Mouse (Mus musculus) stomach, postnatal 0 days (tissue): ENCODE data around the gene Cep89. TPM values are rescaled to one million over a fixed set of nuclear protein-coding genes. Genes with fewer than 3 reads are reported as not detected.

Experiments
- ATAC-seq: fragments of 200-750 bp; cut with Nextera tagmentation; 2 replicates; pipeline ENCODE4 v1.8.0; 2017; ENCODE audit not compliant: low FRiP score, low TSS enrichment
- DNase-seq: peaks from one replicate; pipeline ENCODE4 v3.0.0-alpha.2; 2016; ENCODE audit warnings: low spot score
- H3K27ac ChIP-seq: fragments of 300-500 bp; sonication (generic); replicated peaks from 2 replicates; pipeline ENCODE4 v1.5.1; 2014; ENCODE audit warnings: mild to moderate bottlenecking, control low read depth
- H3K27me3 ChIP-seq: fragments of 300-500 bp; sonication (generic); 2 replicates; pipeline ENCODE4 v1.6.1; 2014; ENCODE audit warnings: low read length; ENCODE audit not compliant: control insufficient read depth, insufficient read depth
- H3K36me3 ChIP-seq: fragments of 300-500 bp; sonication (generic); 2 replicates; pipeline ENCODE4 v1.6.1; 2014; ENCODE audit warnings: low read length, mixed read lengths; ENCODE audit not compliant: control insufficient read depth, insufficient read depth
- H3K4me1 ChIP-seq: fragments of 300-500 bp; sonication (generic); replicated peaks from 2 replicates; pipeline ENCODE4 v1.6.1; 2014; ENCODE audit warnings: antibody characterized with exemption; ENCODE audit not compliant: control insufficient read depth, insufficient read depth
- H3K4me2 ChIP-seq: fragments of 300-500 bp; sonication (generic); replicated peaks from 2 replicates; pipeline ENCODE4 v1.6.1; 2014; ENCODE audit warnings: low read depth, mild to moderate bottlenecking, control low read depth, moderate library complexity
- H3K4me3 ChIP-seq: fragments of 300-500 bp; sonication (generic); 2 replicates; pipeline ENCODE4 v1.5.1; 2014; ENCODE audit warnings: low read depth, low read length, control low read depth
- H3K9ac ChIP-seq: fragments of 300-500 bp; sonication (generic); 2 replicates; pipeline ENCODE4 v1.6.1; 2014; ENCODE audit warnings: mild to moderate bottlenecking, low read length, control low read depth, mixed read lengths
- H3K9me3 ChIP-seq: fragments of 300-500 bp; sonication (generic); 2 replicates; pipeline ENCODE4 v1.6.1; 2016; ENCODE audit warnings: low read length; ENCODE audit not compliant: control insufficient read depth
- CTCF ChIP-seq: IDR thresholded peaks from 2 replicates; pipeline ENCODE4 v1.5.1; 2016; ENCODE audit warnings: antibody characterized with exemption, low read depth, mild to moderate bottlenecking, moderate library complexity
- EP300 ChIP-seq: optimal IDR thresholded peaks from 2 replicates; pipeline ENCODE3; 2016; ENCODE audit warnings: antibody characterized with exemption
- WGBS: fragments of 180-500 bp; shearing (Covaris S2); extraction: QIAGEN DNeasy Blood & Tissue Kit; methylation state at CpG from one replicate; pipeline ENCODE4 v1.1.7; 2014; 5-methylcytosine and 5-hydroxymethylcytosine counted together
- polyA plus RNA-seq: library from polyadenylated mRNA; unstranded; fragments of >200 nt; fragmentation: Nextera tagmentation; extraction: Ambion mirVana; gene quantifications from 2 replicates; pipeline ENCODE4 v1.2.1, GENCODE M21; 2015

The Cep89 gene
- polyA plus RNA-seq, 1 experiment from 2014 or later = 11.7 TPM

DNA sequence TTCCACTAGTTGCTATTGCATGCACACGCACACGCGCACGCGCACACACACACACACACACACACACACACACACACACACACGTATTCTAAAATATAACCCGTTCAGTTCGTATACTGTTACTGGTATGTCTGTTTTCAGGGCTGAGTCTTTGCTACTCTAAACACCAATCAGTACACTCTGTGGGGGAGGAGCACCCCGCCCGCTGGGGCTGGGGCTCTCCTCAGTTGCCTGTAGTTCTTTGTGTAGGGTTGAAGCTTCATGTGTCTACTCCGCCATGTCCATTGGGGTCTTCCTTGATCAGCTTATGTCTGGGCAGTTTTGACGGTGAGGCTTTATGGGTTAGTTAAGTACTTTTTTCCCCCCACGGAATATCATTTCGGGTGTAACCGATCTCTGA, 43.5 kb upstream of the Cep89 start:
- Histone ChIP-seq H3K9ac (no peak overlapping the region), H3K36me3 (no peaks in the 10 kb centered on the region), H3K27ac (no peak overlapping the region), H3K4me2 (no peak overlapping the region), H3K4me3 (no peak overlapping the region), H3K9me3 (no peaks in the 10 kb centered on the region), H3K4me1 (no peaks in the 10 kb centered on the region), H3K27me3 (no peaks in the 10 kb centered on the region)
- DNase-seq (no peak), ATAC-seq (no peak)
- WGBS = 91% methylated on average over 15 of the region's 15 CpGs
- TF ChIP-seq EP300 = no peak
- TF ChIP-seq CTCF = no peak

DNA sequence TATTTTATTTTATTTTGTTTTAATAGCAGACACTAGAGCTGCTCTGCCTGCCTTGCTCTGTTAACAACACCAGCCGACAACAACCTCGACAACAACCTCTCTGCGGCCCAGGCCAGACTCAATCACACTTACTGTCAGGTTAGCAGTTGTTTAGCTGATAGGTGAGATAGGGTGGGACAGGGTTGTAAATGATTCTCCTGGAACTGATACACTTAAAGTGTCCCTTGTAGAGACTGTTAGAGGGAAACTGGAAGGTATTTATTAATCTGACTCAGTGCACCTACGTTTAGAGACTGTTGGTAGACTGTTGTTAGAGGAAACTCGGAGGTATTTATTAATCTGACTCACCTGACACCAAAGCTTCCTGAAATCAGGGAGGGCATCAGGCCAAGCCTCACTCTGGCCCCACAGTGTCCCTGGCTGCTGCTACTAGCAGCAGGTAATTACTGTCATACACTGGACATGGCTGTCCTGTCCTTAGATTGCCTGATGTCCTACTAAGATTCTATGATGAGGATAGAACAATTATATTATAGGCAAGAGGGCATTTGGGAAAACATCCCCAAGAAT, 41.4 kb upstream of the Cep89 start:
- TF ChIP-seq EP300 (no peak), CTCF (no peak)
- 44% methylated on average over 5 of the region's 5 CpGs for WGBS
- Histone ChIP-seq H3K4me1 (no peaks in the 10 kb centered on the region), H3K4me3 (no peak overlapping the region), H3K4me2 (no peak overlapping the region), H3K27ac (peak overlapping the region; percentile 53; the same call in 1 of the 2 replicates), H3K9me3 (no peaks in the 10 kb centered on the region), H3K9ac (no peak overlapping the region), H3K36me3 (no peaks in the 10 kb centered on the region), H3K27me3 (no peaks in the 10 kb centered on the region)
- DNase-seq (no peak), ATAC-seq (peak; percentile 68)

DNA sequence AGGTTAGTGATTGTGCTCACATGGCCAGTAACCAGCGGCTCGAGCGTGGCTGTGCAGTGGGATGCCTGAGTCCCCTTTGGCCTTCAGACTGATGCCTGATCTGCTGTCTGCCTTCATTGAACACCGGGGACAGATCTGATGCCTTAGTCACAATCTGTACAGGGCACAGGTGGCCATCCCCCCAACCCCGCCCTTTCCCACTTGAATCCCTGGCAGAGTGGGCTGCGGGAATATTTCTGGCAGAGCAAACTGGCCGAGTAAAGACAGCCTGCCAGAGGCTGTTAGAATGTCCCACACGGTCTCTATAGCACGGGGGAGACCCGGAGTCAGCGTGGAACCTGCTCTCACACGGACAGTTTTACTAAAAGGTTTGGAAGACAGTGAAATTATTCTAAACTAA, 39.2 kb upstream of the Cep89 start:
- no peaks in the 10 kb centered on the region for H3K27me3 ChIP-seq
- no peak overlapping the region for H3K9ac ChIP-seq
- TF ChIP-seq EP300 (no peak), CTCF (no peak)
- H3K4me3 ChIP-seq = no peak overlapping the region
- ATAC-seq = no peak
- WGBS = 80% methylated on average over 12 of the region's 12 CpGs
- H3K4me1 ChIP-seq = no peaks in the 10 kb centered on the region
- H3K36me3 ChIP-seq = no peaks in the 10 kb centered on the region
- no peak overlapping the region for H3K4me2 ChIP-seq
- H3K27ac ChIP-seq = no peak overlapping the region
- no peaks in the 10 kb centered on the region for H3K9me3 ChIP-seq
- DNase-seq = no peak

DNA sequence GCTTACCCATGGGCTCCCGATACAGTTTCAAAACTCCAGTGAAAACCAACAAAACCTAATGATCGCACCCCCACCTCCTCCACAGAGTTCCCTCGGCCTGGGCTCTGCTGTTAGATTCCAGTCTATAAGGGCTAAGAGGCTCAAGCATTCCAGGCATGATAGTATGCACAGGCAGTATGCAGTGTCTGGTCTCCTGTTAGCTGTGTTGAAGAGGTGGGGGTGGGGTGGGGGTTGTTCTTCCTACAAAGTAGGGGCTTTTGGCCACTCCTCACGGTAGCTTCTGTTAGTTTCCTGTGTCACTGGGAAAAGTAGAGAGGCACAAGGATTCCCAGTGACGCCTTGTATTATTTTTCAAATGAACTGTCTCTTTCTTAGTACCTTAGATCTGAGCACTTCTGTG, 34.6 kb upstream of the Cep89 start:
- Histone ChIP-seq H3K27me3 (no peaks in the 10 kb centered on the region), H3K36me3 (no peaks in the 10 kb centered on the region), H3K9ac (no peak overlapping the region), H3K27ac (0 out of 2 replicates have a peak overlapping the region, but pooled peaks have one; percentile 13), H3K4me3 (no peak overlapping the region), H3K9me3 (no peaks in the 10 kb centered on the region), H3K4me2 (no peak overlapping the region), H3K4me1 (no peaks in the 10 kb centered on the region)
- ATAC-seq (no peak), DNase-seq (no peak)
- 57% methylated on average over 5 of the region's 5 CpGs for WGBS
- no peak for TF ChIP-seq EP300
- TF ChIP-seq CTCF = no peak

DNA sequence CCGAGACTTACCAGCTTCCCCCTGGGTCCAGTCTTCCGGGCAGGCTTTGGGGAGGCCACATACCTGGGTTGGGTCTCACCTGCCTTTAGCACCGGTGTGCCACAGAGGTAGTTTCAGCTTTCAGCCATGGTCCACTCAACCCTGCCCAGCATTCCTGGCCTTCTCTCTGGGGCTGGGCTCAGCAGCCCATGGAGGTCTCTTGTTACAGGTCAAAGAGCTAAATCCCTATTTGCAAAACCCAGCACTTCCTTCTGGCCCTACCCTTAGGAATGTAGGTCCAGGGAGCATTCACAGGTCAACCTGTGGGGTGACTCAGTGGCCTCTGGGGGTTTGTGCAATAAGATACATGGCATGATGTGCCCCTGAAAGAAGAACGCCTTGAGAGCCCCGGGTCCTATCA, 34.0 kb upstream of the Cep89 start:
- 48% methylated on average over 5 of the region's 5 CpGs for WGBS

DNA sequence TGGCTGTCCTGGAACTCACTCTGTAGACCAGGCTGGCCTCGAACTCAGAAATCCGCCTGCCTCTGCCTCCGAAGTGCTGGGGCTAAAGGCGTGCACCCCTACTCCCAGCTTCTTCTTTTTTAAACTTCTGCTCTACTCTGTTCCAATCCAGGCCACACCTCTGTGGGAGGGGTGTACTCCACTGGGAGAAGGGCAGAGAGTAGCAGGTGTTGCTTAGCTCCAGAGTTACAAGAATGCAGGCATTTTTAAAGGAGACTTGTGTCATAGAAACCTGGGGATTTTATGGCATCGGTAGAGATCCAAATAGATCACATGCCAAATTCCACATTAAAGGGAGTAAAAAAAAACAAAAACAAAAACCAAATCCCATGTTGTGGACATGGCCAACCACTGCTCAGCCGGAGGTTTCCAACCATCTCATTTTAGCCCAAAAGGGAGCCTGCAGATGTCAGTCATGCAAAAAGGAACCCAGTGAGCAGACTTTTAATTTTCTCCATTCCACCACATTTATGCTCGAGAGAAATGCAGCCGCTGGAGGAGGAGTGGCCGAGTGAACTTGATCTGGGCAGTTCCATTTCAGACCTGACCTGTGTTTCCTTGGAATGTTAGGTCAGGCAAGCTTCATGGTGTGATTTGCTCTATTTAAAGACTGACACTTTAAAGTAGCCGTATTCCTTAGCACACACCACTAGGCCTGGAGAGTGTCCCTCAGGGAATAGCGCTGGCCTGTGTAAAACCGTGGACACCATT, 31.5 kb upstream of the Cep89 start:
- H3K9ac ChIP-seq = no peak overlapping the region
- no peak for ATAC-seq
- no peak overlapping the region for H3K4me3 ChIP-seq
- no peaks in the 10 kb centered on the region for H3K9me3 ChIP-seq
- no peaks in the 10 kb centered on the region for H3K27me3 ChIP-seq
- no peaks in the 10 kb centered on the region for H3K36me3 ChIP-seq
- TF ChIP-seq CTCF (no peak), EP300 (no peak)
- no peak overlapping the region for H3K27ac ChIP-seq
- no peaks in the 10 kb centered on the region for H3K4me1 ChIP-seq
- DNase-seq = no peak
- no peak overlapping the region for H3K4me2 ChIP-seq
- WGBS = 68% methylated on average over 12 of the region's 12 CpGs

More for the DNA sequence above, 34.0 kb upstream of the Cep89 start:
- Histone ChIP-seq H3K4me2 (no peak overlapping the region), H3K4me3 (no peak overlapping the region), H3K9me3 (no peaks in the 10 kb centered on the region), H3K27me3 (no peaks in the 10 kb centered on the region), H3K9ac (no peak overlapping the region), H3K4me1 (no peaks in the 10 kb centered on the region), H3K27ac (no peak overlapping the region), H3K36me3 (no peaks in the 10 kb centered on the region)
- no peak for DNase-seq
- peak; percentile 69 for ATAC-seq
- no peak for TF ChIP-seq EP300
- TF ChIP-seq CTCF = no peak
